Mouse (Mus musculus): Measurements from ENCODE around the gene Sdf4.

GRCm38 (mm10) chr4:156053113-156053512, 60.4 kb downstream of the Sdf4 start:
- TF ChIP-seq POLR2A (IDR thresholded peaks at IDR 0.05; ENCODE audit: control insufficient read depth, extremely low read depth, insufficient read depth, low read length, poor library complexity) = no peak
- TF ChIP-seq CTCF (IDR thresholded peaks at IDR 0.05; ENCODE audit: borderline replicate concordance, control insufficient read depth, extremely low read depth, insufficient read depth, low read length, poor library complexity) = no peak

All from thymus, adult 2 months (tissue).